Mouse (Mus musculus) MEL (cell line): ENCODE measurements at regions not wholly inside any gene's neighbourhood (a gene's known extent, or its start where the extent isn't known, plus 50 kb on each side); places are given as distances from the start of the nearest gene placed in this dataset.

Experiments used
- CTCF ChIP-seq, 3 experiments: IDR thresholded peaks in 2 of 3; conservative IDR thresholded peaks in 1 of 3; 2 replicates each; pipeline ENCODE4 v1.5.1; 2011 to 2012; ENCODE audit warnings: low read length in 3 of 3, low read depth in 2 of 3, mild to moderate bottlenecking in 2 of 3, improper control_type of control experiment in 1 of 3, inconsistent platforms in 1 of 3, mixed read lengths in 1 of 3, moderate library complexity in 1 of 3; ENCODE audit not compliant: control insufficient read depth in 1 of 3, insufficient read depth in 1 of 3, poor library complexity in 1 of 3, severe bottlenecking in 1 of 3
- EP300 ChIP-seq, 2 experiments: IDR thresholded peaks; 2 replicates each; pipeline ENCODE4 v1.6.1; 2011; ENCODE audit warnings: improper control_type of control experiment in 2 of 2, low read length in 2 of 2, low read depth in 1 of 2, mild to moderate bottlenecking in 1 of 2
- KAT2A ChIP-seq: conservative IDR thresholded peaks from 2 replicates; pipeline ENCODE4 v1.6.1; 2012; ENCODE audit warnings: low read depth, low read length, improper control_type of control experiment, inconsistent platforms
- POLR2A ChIP-seq, 2 experiments: IDR thresholded peaks; 2 replicates each; pipeline ENCODE4 v1.6.1; 2011 to 2012; ENCODE audit warnings: low read length in 2 of 2, mild to moderate bottlenecking in 2 of 2, control low read depth in 1 of 2, improper control_type of control experiment in 1 of 2, low read depth in 1 of 2, moderate library complexity in 1 of 2; ENCODE audit not compliant: control insufficient read depth in 1 of 2, insufficient read depth in 1 of 2, poor library complexity in 1 of 2
- RCOR1 ChIP-seq: IDR thresholded peaks from 2 replicates; pipeline ENCODE4 v1.6.1; 2012; ENCODE audit warnings: low read depth, mild to moderate bottlenecking, inconsistent platforms, low read length, improper control_type of control experiment
- TAL1 ChIP-seq: IDR thresholded peaks from 2 replicates; pipeline ENCODE4 v1.6.1; 2012; ENCODE audit warnings: mild to moderate bottlenecking, inconsistent platforms, low read length, moderate library complexity, mixed read lengths
- USF1 ChIP-seq: IDR thresholded peaks from 2 replicates; pipeline ENCODE4 v1.6.1; 2014; ENCODE audit warnings: low read depth, mild to moderate bottlenecking, inconsistent platforms, low read length, improper control_type of control experiment, moderate library complexity

- TF ChIP-seq USF1 (no peak), CTCF (IDR thresholded peaks at IDR 0.05 in 2 of 3, conservative IDR thresholded peaks at IDR 0.05 in 1 of 3; ENCODE audit: control insufficient read depth in 1 of 3, insufficient read depth in 1 of 3, low read depth in 2 of 3, low read length in 3 of 3, poor library complexity in 1 of 3, severe bottlenecking in 1 of 3) (no peak), RCOR1 (no peak), POLR2A (IDR thresholded peaks at IDR 0.05; ENCODE audit: control insufficient read depth in 1 of 2, insufficient read depth in 1 of 2, low read depth in 1 of 2, low read length in 2 of 2, poor library complexity in 1 of 2) (no peak), EP300 (IDR thresholded peaks at IDR 0.05; ENCODE audit: low read depth in 1 of 2, low read length in 2 of 2) (no peak), KAT2A (no peak), TAL1 (no peak)
These were observed 68.2 kb upstream of the Fam240b start for GRCm38 (mm10) chr13:64565791-64566190.
